Mouse (Mus musculus): ENCODE results near the gene Lingo3. TPM values are rescaled to one million over a fixed set of nuclear protein-coding genes. Genes with fewer than 3 reads are reported as not detected.
A peak's percentile ranks its signal among the peaks of the same experiment; 100 is the strongest.

The Lingo3 gene
- polyA plus RNA-seq, 1 experiment from 2014 or later, result 1.7 TPM

DNA sequence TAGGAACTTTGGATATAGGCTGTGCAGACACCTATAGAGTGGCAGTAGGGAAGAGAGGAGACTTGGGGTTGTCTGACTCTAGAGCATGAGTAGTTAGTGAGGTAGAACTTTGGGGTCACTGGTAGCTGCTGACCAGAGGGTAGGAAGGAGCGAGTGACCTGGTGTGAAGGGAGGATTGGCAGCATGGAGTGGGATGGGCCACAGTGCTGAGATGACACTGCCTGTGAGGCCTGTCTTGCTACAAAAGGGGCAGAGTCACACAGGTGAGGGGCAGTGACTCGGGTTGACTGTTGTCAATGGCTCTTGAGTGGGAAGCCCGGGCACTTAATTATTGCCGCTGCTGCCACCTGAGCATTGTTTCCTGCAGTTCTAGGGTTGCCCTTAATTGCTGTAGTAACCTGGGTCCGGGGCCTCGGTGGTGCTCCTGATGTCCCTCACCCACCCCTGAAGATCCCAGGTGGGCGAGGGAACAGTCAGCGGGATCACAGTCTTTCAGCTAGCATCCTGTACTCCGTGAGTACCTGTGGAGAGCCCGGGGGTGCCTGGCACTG lies 15.9 kb downstream of the Lingo3 start:
- WGBS, result 72% methylated on average over 10 of the region's 10 CpGs
- Histone ChIP-seq H3K9me3 (no peaks in the 10 kb centered on the region), H3K4me3 (peak overlapping the region; percentile 81), H3K4me1 (peaks cover 29% of the 10 kb centered on the region), H3K36me3 (peaks cover 20% of the 10 kb centered on the region), H3K27me3 (no peaks in the 10 kb centered on the region), H3K9ac (peak overlapping the region; percentile 94), H3K27ac (no peak overlapping the region), H3K4me2 (replicated peaks) (peak overlapping the region; percentile 92)
- ATAC-seq (ENCODE audit: insufficient number of reproducible peaks, insufficient read depth, low FRiP score, low TSS enrichment), result no peak

DNA sequence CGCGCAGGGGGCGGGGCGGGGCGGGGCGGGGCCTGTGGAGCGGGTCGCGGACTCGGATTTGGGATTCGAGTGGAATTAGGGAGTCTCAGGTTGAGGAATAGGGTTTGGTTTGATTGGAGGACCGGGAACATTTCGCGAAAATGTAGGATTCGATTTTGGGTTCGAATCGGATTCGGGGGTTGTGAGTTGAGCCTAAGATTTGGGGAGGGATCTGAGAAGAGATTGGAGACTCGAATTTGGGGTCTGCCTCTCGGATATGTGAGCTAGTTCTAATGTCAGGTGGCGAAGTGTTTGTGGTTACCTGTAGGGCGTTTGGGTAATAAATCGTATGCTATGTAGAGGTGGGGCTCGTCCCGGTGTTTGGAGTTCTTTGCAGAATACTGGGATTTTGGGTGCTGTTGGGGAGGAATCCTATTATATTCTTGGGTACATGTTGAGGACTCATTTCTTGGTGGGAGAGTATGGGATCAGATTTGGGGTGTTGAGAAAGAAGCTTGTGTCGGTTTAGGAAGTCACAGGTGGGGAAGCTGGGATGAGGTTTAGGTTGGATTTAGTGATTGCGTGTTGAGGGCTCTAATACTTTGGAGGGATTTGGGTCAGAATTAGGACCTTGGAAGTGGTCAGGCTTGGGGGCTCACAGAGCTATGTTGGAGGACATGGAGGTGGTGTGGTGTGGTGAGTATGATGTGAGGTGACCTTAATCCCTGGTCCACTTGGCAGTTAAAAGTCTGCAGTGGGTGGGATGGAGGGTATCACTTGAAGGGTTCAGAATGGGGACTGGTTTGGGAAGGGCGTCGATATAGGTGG lies 16.6 kb downstream of the Lingo3 start:
- peaks cover 29% of the 10 kb centered on the region for H3K4me1 ChIP-seq
- no peaks in the 10 kb centered on the region for H3K9me3 ChIP-seq
- peak overlapping the region; percentile 81 for H3K4me3 ChIP-seq
- H3K4me2 ChIP-seq (replicated peaks), result peak overlapping the region; percentile 92
- 6% methylated on average over 29 of the region's 29 CpGs for WGBS
- ATAC-seq (ENCODE audit: insufficient number of reproducible peaks, insufficient read depth, low FRiP score, low TSS enrichment), result no peak
- H3K27ac ChIP-seq, result peak overlapping the region; percentile 92
- peak overlapping the region; percentile 94 for H3K9ac ChIP-seq
- H3K27me3 ChIP-seq, result no peaks in the 10 kb centered on the region
- H3K36me3 ChIP-seq, result peaks cover 20% of the 10 kb centered on the region

DNA sequence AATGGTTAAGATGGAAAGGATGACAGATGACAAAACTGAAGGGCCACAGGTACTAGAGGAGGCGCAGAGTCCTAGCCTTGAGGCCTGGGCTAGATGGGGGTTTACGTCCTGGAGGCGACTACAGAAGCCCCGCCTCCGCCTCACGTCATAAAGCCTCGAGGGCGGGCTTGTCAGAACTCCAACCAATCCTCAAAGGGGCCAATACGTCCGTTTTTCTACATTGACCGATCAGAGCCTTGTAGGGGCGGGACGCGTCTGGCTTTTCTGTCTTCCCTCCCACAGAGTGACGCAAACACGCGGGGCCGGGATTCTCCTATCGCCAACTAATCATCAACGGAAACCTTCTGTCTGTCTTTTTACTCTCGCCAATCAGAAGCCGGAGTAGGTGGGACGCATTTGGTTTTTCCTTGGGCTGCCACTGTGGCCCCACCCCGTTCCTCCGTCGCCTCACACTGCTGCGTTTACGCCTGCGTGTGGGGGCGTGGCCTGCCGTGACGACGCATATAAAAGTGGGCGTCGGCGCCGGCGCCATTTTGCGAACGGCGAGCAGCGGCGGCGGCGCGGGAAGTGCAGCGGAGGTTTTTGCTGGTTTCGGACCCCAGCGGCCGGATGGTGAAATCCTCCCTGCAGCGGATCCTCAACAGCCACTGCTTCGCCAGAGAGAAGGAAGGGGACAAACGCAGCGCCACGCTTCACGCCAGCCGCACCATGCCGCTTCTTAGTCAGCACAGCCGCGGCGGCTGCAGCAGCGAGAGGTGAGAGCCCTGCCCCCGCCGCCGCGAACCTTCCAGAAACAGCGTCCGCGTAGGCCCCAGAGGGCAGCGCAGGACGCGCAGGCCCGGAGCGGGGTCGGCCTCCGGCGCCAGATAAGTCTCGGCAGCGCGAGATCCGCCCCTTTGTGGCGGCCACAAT lies 17.4 kb downstream of the Lingo3 start, which contains the start of gene Oaz1:
Gene Oaz1 (plus strand): TSS at position 506 of the 912 bp plus-strand sequence.
- whole genome bisulfite sequencing, result under 1% methylated on average over 82 of the region's 82 CpGs
- Histone ChIP-seq H3K4me2 (replicated peaks) (peak within 1 kb of the TSS; percentile 92), H3K36me3 (peaks cover 20% of the 10 kb centered on the region), H3K27me3 (no peaks in the 10 kb centered on the region), H3K9me3 (no peaks in the 10 kb centered on the region), H3K4me1 (peaks cover 29% of the 10 kb centered on the region), H3K9ac (peak within 1 kb of the TSS; percentile 94), H3K27ac (peak within 1 kb of the TSS; percentile 92), H3K4me3 (peak within 1 kb of the TSS; percentile 81)
- peak; percentile 97 for ATAC-seq (ENCODE audit: insufficient number of reproducible peaks, insufficient read depth, low FRiP score, low TSS enrichment)

DNA sequence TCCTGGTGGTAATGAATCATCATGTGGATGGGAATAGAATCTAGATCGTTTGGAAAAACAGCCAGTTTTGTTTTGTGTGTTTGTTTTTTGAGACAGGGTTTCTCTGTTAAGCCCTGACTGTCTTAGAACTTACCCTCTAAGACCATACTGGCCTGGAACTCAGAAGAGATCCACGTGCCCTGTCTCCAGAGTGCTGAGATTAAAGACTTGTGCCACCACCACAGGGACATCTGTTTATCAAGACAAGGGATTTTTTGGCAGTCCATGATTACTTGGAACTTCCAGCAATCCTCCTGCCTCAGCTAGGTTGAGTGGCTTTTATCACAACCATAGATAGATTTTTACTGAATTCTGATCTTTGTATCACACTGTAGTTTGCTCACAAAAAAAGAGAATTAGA lies 19.0 kb downstream of the Lingo3 start:
- no peak overlapping the region for H3K4me3 ChIP-seq
- H3K27ac ChIP-seq, result 0 out of 2 replicates have a peak overlapping the region, but pooled peaks have one; percentile 6
- no peaks in the 10 kb centered on the region for H3K9me3 ChIP-seq
- no peaks in the 10 kb centered on the region for H3K27me3 ChIP-seq
- no peak for ATAC-seq (ENCODE audit: insufficient number of reproducible peaks, insufficient read depth, low FRiP score, low TSS enrichment)
- peaks cover 15% of the 10 kb centered on the region for H3K4me1 ChIP-seq
- H3K9ac ChIP-seq, result no peak overlapping the region
- H3K4me2 ChIP-seq (replicated peaks), result no peak overlapping the region
- H3K36me3 ChIP-seq, result peaks cover 13% of the 10 kb centered on the region
- 71% methylated on average over 2 of the region's 2 CpGs for WGBS

DNA sequence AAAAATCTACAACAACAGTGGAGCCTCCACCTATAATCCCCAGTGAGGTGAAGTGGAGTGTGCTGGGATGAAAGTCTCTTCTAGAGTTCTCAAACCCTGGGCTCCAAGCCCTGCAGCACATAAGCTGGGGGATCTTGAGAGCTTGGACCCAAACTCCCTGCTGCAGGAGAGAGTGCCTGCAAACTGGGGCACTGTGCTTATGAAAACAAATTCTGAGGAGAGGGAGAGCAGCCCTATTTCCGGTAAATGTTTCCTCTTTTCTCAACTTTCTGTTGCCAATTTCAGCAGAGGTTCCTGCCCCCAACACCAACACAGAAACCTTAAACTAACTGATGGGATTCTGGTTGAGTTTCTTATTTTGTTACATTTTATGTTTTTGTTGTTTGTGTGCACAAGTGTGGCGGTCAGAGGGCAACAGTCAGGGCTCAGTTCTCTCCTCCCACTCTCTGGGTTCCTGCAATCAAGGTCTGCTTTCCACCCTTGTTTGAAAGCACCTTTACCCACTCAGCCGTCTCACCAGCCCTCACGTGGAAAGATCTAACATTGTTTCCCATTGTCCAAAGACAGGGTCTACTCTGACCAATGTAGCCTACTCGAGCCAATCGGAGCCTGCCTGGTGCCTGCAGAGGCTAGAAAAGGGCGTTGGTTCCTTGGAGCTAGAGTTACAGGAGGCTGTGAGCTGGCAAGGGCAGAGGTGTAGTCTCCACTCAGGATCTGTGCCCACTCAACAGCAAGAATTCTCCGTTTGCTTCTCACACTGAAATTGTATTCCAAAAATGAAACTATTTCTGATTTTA lies 19.8 kb downstream of the Lingo3 start:
- H3K9me3 ChIP-seq, result no peaks in the 10 kb centered on the region
- no peak overlapping the region for H3K4me3 ChIP-seq
- H3K4me1 ChIP-seq, result peaks cover 9% of the 10 kb centered on the region
- no peak overlapping the region for H3K9ac ChIP-seq
- H3K4me2 ChIP-seq (replicated peaks), result no peak overlapping the region
- 54% methylated on average over 8 of the region's 8 CpGs for WGBS
- no peaks in the 10 kb centered on the region for H3K27me3 ChIP-seq
- H3K27ac ChIP-seq, result 0 out of 2 replicates have a peak overlapping the region, but pooled peaks have one; percentile 6
- peaks cover 5% of the 10 kb centered on the region for H3K36me3 ChIP-seq
- ATAC-seq (ENCODE audit: insufficient number of reproducible peaks, insufficient read depth, low FRiP score, low TSS enrichment), result no peak

DNA sequence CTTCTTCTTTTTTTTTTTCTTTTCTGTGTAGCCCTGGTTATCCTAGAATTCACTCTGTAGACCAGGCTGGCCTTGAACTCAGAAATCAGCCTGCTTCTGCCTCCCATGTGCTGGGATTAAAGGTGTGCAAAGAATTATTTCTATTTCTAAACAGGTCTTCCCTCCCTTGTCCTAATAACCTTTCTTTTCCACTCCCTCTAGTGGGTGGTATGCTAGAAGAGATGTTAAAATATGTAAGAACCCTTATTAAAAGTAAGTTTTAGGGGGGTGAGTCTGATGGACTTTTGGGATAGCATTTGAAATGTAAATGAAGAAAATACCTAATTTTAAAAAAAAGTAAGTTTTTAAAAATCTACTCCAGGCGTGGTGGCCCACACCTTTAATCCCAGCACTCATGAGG lies 20.5 kb downstream of the Lingo3 start:
- Histone ChIP-seq H3K9ac (no peak overlapping the region), H3K4me2 (replicated peaks) (no peak overlapping the region), H3K4me1 (peaks cover 9% of the 10 kb centered on the region), H3K27me3 (no peaks in the 10 kb centered on the region), H3K27ac (no peak overlapping the region), H3K9me3 (no peaks in the 10 kb centered on the region), H3K4me3 (no peak overlapping the region), H3K36me3 (peaks cover 5% of the 10 kb centered on the region; the same call in 1 of the 2 replicates)
- 85% methylated on average over 1 of the region's 1 CpGs for WGBS
- ATAC-seq (ENCODE audit: insufficient number of reproducible peaks, insufficient read depth, low FRiP score, low TSS enrichment), result no peak

DNA sequence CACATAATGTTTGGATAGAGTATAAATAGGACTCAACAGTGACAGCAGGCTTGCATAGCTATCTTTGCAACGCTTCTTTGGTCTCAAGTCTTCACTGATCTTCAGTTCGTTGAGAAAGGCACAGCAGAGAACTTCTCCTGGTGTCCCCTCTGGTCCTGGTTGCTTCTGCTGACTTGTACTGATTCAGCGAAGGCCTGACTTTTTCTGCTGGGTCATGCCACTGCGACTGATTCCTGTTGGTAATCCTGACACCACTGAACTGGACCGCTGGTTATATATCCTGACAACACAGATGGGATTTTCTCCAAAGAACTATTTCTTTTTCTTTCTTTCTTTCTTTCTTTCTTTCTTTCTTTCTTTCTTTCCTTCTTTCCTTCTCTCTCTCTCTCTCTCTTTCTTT lies 21.3 kb downstream of the Lingo3 start:
- Histone ChIP-seq H3K4me1 (peaks cover under 1% of the 10 kb centered on the region), H3K4me2 (replicated peaks) (no peak overlapping the region), H3K9ac (no peak overlapping the region), H3K36me3 (no peaks in the 10 kb centered on the region), H3K9me3 (no peaks in the 10 kb centered on the region), H3K27me3 (no peaks in the 10 kb centered on the region), H3K27ac (no peak overlapping the region), H3K4me3 (no peak overlapping the region)
- 91% methylated on average over 5 of the region's 5 CpGs for WGBS
- ATAC-seq (ENCODE audit: insufficient number of reproducible peaks, insufficient read depth, low FRiP score, low TSS enrichment), result no peak

DNA sequence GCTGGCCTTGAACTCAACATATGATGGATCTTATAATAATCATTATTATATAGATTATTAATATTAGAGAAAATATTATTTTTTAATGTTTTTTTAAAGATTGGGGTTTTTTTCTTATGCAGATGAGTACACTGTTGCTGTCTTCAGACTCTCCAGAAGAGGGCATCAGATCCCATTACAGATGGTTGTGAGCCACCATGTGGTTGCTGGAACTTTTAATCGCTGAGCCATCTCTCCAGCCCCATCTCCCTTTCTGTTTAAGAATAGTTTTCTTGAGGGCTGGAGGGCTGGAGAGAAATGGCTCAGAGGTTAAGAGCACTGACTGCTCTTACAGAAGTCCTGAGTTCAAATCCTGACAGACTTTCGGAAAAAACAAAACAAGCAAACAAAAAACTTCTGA lies 21.8 kb downstream of the Lingo3 start:
- Histone ChIP-seq H3K4me1 (no peaks in the 10 kb centered on the region), H3K9ac (no peak overlapping the region), H3K27me3 (no peaks in the 10 kb centered on the region), H3K9me3 (no peaks in the 10 kb centered on the region), H3K4me3 (no peak overlapping the region), H3K4me2 (replicated peaks) (no peak overlapping the region), H3K36me3 (no peaks in the 10 kb centered on the region), H3K27ac (no peak overlapping the region)
- 43% methylated on average over 2 of the region's 2 CpGs for WGBS
- no peak for ATAC-seq (ENCODE audit: insufficient number of reproducible peaks, insufficient read depth, low FRiP score, low TSS enrichment)

DNA sequence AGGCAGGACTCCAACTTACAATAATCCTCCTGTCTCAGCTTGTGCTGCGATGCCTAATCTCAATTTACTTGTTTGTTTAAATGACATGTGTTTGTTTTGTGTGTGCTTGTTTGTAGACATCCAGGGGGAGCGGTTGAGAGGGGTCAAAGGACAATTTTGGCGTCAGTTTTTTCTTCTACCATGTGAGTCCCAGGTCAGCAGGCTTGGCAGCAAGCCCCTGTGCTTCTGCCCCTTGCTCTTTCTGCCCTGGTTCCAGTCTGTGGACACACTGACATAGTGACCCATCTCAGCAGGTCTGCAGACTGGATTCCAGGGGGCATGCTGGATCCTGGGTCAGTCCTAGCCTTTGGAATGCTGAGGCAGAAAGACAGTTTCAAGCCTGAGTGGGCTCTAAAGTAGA lies 24.4 kb downstream of the Lingo3 start:
- Histone ChIP-seq H3K27ac (no peak overlapping the region), H3K36me3 (no peaks in the 10 kb centered on the region), H3K4me3 (no peak overlapping the region), H3K27me3 (no peaks in the 10 kb centered on the region), H3K4me1 (no peaks in the 10 kb centered on the region), H3K9ac (no peak overlapping the region), H3K4me2 (replicated peaks) (no peak overlapping the region), H3K9me3 (no peaks in the 10 kb centered on the region)
- 46% methylated on average over 3 of the region's 3 CpGs for WGBS
- no peak for ATAC-seq (ENCODE audit: insufficient number of reproducible peaks, insufficient read depth, low FRiP score, low TSS enrichment)

DNA sequence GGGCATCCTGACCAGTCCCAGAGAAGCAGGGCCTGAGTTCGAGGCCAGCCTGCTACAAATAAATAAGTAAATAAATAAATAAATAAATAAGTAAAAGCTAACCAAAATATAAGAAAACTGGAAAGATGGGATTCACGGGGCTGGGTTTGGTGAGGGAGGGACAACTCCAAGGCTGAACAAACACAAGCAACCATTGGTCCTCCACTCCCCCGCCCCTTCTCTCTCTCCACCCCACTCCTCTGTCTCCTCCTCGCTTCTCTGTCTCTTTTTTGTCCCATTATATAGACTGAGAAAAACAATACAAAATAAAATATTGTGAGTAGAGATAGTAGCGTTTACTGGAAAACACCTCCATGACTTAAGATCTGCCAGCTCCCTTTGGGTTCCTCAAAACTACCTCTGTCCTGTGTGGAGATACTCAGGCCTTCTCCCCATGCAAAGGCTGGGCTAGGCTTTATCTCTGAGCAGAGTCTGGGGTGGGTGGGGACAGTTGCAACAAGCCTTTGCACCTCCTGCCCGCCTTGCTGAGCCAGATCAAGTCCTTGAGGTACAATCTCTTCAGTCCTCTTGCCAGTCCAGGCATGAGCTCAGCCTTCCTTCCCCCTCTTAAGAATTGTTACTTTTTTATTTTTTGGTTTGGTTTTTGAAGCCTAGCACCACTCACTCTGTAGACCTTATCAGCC lies 25.1 kb downstream of the Lingo3 start:
- no peak overlapping the region for H3K4me3 ChIP-seq
- no peak overlapping the region for H3K27ac ChIP-seq
- H3K9ac ChIP-seq, result no peak overlapping the region
- no peak for ATAC-seq (ENCODE audit: insufficient number of reproducible peaks, insufficient read depth, low FRiP score, low TSS enrichment)
- H3K36me3 ChIP-seq, result no peaks in the 10 kb centered on the region
- no peaks in the 10 kb centered on the region for H3K4me1 ChIP-seq
- H3K9me3 ChIP-seq, result no peaks in the 10 kb centered on the region
- H3K4me2 ChIP-seq (replicated peaks), result no peak overlapping the region
- 64% methylated on average over 6 of the region's 6 CpGs for WGBS
- H3K27me3 ChIP-seq, result no peaks in the 10 kb centered on the region

Measured in embryonic facial prominence, embryonic 12.5 days (tissue).